Mouse (Mus musculus): ENCODE results near the gene Ccnl1.

Ccnl1 gene

DNA sequence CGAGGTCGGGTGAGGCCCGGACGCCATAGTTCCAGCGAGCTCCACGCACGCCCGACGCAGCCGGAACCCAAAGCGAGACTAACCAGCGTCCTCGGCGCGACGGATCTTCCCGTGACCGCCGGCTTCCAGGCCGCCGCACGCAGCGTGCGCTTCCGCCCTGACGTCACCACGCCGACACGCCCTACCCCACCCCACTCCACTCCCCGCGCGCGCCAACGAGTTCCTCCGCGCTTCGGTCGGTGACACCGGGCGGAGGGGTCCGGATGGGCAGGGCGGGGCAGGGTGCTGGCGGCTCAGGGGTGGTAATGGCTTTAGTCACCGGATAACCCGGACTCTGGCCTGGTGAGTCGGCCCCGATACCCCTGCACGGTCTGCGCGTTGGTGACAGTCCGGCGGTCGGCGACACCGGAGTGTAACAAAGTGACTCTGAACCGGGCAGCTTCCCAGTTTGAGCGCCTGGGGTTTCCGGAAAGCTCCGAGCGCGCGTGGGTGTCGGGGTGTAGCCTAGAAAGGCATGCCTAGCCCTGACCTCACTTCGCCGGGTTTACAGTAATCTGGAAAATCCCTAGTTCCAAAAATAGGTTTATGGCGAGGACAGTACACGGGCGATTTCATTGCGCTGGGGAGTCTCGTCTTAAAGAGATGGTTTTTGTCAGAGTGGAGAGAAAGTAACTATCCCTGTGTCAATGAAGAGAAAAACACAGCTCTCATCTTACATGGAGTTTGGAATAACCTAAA, at the start of gene Ccnl1:
Gene Ccnl1, minus strand, starts transcription at position 148 of the 738 bp plus-strand sequence.
- DNase-seq (ENCODE audit: low read depth) = peak; percentile 88

- DNase-seq (ENCODE audit: low read depth) = no peak
Observed at GRCm38 (mm10) chr3:66004989-66005388, 46.9 kb upstream of the Ccnl1 start.

GRCm38 (mm10) chr3:66004220-66004951, 46.3 kb upstream of the Ccnl1 start:
- no peak for DNase-seq (ENCODE audit: low read depth)

DNA sequence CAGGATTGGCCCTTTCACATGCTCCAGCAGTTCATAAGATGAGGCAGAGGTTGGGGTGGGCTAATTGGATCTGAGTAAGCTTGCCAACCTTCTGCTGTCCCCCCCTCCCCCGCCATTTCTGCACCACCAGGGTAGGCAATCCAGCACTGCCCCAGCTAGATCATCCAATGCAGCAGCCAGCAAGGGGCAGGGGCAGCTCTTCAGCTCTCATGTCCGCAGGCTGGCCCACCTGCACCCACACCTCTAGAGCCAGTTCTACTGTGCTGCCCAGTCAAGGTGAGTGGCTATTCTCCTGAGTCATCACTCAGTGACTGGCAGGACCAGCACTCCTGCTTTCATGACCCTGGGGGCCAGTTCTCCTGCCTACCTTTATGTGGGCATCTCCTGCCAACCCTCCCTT, 42.4 kb upstream of the Ccnl1 start:
- DNase-seq (ENCODE audit: low read depth) = no peak

- DNase-seq (ENCODE audit: low read depth) = no peak
Observed at GRCm38 (mm10) chr3:65997360-65998008, 39.4 kb upstream of the Ccnl1 start.

DNA sequence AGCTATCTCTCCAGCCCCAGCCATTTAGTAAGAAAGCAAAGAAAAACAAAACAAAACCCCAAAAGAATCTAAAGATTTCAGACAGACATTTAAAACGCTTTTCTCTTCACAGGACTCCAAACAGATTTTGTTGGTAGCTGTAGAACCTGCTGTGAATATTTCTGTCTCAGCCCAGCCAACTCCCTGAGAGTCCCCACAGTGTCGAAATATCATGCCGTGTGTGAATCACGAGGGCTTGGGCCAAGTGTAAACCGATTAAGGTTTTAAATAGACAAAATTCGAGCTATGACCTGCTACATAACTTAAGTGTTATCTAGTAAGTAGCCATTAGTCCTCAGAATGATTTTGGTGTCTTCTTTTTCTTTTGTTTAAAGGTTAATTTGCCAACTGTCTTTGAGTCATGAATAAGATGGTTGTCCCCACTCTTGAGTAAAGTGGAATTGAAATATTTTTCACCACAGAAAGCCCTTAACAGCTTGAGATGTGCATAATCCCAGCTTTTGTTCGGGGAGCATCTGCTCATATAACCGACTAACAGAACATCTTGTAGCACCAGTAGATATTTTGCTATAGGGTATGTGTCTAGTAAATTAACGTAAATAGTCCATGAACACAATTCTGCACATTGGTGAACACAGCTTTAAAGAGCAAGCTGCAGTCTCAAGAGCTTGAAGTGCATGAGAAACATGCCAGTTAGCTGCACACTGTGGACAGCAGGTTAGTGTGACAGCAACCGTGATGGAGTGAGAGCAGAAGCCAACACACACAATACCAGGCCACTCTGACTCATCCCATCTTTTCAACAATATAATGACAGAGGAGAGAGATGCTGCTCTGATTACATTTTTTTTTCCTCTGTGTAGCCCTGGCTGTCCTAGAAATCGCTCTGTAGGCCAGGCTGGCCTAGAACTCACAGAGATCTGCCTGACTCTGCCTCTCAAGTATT, 34.6 kb upstream of the Ccnl1 start:
- DNase-seq (ENCODE audit: low read depth) = no peak

DNA sequence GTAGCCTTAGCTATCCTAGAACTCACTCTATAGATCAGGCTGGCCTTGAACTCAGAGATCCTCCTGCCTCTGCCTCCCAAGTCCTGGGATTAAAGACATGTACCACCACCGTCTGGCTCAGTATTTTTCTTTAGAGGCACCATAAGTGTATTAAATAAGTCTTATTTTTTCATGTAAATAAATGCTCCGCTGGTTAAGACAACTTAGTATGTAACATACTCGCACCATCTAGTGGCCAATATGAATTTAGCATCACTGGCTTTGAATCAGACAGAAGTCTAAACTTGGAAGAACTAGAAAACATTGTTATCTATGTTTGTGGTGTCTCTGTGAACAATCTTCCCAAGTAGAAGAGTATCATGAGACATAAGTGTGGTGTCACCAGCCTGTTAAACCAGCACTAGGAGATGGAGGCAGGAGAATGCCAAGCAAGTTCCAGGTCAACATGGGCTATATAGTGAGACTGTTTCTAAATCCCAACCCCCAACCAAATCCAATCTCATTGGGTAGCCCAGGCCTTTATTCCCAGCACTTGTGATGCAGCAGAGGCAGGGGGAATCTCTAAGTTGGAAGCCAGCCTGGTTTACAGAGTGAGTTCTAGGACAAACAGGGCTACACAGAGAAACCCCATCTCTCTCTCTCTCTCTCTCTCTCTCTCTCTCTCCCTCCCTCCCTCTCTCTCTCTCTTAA, 33.1 kb upstream of the Ccnl1 start:
- peak; percentile 53 for DNase-seq (ENCODE audit: low read depth)

DNA sequence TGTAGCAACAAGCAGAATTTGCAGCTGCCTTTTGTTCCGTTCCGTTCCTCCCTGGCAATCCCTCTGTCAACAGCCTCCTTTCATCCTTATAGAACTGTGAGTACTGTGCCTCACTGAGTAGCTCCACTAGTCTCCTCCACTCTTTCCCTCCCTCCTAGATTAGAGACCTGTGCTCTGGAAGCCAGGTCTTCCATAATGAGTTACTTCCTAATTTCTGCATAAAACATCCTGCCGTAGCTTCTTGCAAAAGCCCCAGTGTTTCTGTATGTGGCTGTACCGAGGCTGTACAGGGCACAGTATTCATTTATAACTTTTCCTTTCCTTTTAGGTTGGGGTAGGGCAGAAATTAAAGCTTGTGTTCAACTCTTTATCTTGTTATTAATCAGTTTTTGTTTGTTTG, 32.5 kb upstream of the Ccnl1 start:
- DNase-seq (ENCODE audit: low read depth) = no peak

DNA sequence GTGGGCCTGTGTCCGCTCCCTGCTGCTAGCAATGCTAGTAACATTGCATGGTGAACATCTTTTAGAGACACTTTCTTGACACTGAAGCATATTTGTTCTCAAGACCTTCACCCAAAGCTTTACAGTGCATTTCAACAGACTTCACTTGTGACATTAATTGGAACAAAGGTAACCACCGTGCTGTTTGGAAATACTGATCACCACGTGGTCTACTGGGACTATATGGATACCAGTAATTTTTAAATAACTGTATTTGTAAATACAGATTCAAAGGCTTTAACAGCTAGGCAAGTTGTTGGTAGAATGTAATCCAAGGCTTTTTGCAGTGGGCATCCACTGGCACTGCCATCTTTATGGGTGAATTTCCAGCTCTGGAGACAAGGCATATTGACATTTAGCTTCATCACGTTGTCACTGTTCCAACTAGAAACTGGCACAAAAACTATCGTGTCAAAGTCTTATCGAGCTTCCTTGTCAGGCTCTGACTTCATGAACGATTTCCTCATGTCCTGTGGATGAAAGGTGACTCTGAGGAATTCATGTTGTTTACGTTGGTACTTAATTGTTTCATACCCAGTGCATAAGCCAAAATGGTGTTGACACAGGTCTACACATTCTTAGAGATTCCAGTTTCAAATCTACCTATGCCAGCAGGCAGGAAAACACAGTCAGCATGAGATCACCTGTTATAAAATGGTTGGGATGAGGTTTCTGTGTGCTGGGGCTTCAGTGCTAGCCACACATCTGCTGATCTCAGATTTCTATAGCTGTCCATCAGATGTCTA, 30.9 kb upstream of the Ccnl1 start:
- no peak for DNase-seq (ENCODE audit: low read depth)

DNA sequence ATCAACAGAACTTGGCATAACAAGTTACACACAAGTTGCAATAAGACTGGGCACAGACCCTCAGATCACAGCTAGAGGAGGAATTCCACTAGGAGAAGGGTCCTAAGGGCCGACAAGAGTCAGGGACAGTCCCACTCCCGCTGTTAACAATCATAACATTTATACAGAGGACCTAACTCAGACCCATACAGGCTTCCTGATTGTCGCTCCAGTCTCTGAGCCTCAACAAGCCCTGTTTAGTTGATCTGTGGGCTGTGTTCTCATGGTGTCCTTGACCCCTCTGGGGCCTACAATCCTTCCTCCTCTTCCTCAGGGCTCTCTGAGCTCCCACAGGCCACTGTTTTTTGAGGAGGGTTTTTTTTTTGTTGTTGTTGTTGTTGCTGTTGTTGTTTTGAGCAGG, 18.2 kb upstream of the Ccnl1 start:
- no peak for DNase-seq (ENCODE audit: low read depth)

DNA sequence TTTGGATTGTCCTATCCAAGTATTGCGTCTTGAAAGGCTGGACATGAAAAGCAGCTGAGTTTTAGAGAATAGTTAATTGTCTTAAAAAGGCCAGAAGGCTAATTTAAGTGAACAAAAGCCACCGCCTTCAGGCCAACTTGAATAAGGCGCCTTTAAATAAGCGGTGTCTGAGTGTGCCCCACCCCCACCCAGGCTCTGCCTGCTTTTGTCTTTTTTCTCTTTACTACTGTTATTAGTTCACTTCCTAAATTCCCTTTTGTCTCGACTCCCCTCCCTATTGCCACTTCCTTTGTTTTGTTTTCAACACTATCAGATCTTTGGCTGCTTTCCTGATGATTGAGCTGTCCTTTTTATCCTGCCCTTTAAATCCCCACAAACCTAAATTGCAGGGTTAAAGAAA, 17.3 kb upstream of the Ccnl1 start:
- DNase-seq (ENCODE audit: low read depth) = no peak

DNA sequence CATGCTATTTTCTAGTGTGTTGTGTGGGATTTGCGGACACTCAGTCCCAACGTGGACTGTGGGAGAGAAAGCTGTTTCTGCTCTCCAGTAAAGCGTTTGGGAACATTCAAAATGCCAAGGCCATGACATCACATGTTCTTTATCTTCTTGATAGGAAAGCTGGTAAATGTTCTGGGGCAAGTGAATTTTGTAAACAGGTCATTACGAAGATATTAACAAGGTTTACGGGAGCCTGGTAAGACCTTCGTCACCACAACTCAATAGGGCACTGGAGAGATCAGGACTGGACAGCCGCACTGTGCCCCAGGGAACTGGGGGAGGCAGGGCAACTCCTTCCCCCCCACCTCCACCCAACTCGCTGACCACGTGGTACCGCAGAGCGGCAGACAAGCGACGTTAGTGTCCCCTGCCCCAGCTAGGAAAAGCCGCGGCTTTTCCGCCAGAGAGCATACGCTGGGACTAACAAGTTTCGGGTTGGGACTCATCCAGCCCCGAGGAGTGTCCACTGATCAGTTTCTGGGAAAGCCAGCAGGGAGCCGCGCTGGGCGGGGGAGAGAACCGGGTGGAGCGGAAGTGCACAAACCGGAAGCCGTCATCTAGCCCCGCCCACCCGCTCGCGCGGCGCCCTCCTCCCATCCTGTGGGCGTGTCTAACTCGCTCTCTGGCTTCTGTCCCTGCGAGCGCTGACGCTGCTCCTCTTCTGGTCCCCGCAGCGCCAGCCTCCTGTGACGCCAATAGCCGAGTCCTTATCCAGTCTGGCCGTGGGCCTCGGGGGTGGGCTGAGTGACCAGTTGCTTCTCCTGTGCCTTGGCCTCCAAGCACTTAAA, 16.4 kb upstream of the Ccnl1 start:
- peak; percentile 92 for DNase-seq (ENCODE audit: low read depth)

- DNase-seq (ENCODE audit: low read depth) = no peak
Observed at GRCm38 (mm10) chr3:65973501-65974231, 15.6 kb upstream of the Ccnl1 start.

- no peak for DNase-seq (ENCODE audit: low read depth)
Observed at GRCm38 (mm10) chr3:65969196-65969595, 11.1 kb upstream of the Ccnl1 start.

DNA sequence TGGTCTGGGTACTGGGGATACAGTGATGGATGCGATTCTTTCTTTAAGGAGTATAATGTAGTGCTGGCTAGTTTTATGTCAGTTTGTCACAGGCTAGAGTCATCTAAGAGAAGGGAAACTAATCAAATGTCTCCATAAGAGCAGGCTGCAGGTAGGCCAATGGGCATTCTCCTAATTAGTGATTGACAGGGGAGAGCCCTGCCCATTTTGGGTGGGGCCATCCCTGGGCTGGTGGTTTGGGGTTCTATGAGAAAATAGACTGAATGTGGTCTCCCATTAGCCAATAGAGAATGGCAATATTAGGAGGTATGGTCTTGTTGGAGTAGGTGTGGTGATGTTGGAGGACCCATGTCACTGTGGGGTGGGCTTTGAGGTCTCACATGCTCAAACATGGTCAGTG, 8.3 kb upstream of the Ccnl1 start:
- DNase-seq (ENCODE audit: low read depth) = no peak

DNA sequence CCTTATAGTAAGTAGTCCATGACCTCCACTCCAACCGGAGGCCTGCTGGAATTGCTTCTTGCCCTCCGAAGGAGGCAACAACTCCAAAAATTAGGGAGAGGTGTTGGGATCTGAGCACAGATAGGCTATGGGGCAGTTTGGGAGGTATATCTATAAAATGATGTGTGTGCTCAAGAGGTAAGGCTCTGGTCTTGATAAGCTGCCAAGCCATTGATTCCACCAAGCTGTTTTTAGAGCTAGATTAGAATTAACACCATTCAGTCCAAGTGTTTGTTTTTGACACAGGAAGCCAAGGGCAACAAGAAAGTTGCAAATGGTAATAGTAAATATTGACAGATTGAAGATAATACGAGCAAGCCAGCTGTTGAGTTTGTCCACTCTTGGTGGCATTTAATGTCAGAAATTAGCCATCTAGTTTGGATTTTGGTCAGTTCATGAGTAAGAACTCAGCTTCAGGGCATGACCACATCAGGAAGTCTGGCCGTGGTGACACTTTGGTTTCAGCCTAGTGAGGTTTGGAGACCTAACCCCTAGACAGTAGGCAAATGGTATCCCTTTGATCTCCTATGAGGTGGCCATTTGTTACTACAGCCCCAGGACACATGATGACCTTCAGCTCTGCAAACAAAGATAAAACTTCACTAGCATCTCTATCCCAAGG, 4.4 kb upstream of the Ccnl1 start:
- no peak for DNase-seq (ENCODE audit: low read depth)

DNA sequence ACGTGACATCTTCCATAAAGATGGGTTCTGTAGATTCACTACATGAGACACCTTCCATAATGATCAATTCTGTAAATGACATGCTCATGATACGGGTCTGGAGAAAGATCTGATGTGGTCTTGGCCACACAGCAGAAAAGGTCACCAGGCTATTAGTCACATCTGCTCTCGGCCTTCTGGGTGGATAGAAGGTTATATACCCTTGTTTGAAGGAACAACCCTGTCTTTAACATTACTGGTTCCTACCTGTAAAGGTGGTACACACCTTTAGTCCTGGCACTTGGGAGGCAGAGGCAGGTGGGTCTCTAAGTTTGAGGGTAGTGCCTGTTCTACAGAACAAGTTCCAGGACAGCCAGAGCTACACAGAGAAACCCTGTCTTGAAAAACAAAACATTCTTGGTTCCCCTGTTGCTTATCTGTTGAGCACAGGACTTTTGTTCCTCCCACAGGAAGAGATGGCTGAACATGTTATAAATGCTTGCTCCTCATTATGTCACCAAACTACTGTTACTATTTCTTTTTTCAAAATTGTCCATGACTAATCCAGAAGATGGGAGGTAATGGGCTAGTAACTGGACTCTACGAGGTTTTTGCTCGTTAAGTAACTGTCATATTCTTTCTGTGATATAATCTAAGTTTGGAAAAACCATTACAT, 2.4 kb upstream of the Ccnl1 start:
- DNase-seq (ENCODE audit: low read depth) = no peak

All from c-Kit-positive CD71-negative TER-119-negative erythroid progenitor cells, embryonic 14.5 days (primary cell).